Mouse (Mus musculus): Measurements from ENCODE around the gene Arid5b.
"Not testable (repeated sequence)": the region's sequence is repeated elsewhere in the genome, so short reads cannot be mapped to it uniquely, and the experiment has no call there.

The Arid5b gene

GRCm38 (mm10) chr10:68104881-68105781 lies 173.4 kb downstream of the Arid5b start:
- DNase-seq, result no peak

GRCm38 (mm10) chr10:68104481-68104880 lies 174.1 kb downstream of the Arid5b start:
- no peak for DNase-seq

GRCm38 (mm10) chr10:68103988-68104387 lies 174.6 kb downstream of the Arid5b start:
- no peak for DNase-seq

- DNase-seq, result no peak
Measured at GRCm38 (mm10) chr10:68103078-68103855, 175.3 kb downstream of the Arid5b start.

GRCm38 (mm10) chr10:68102566-68102965 lies 176.0 kb downstream of the Arid5b start:
- no peak for DNase-seq

- no peak for DNase-seq
Measured at GRCm38 (mm10) chr10:68101251-68101650, 177.3 kb downstream of the Arid5b start.

- DNase-seq, result no peak
Measured at GRCm38 (mm10) chr10:68100506-68100905, 178.0 kb downstream of the Arid5b start.

GRCm38 (mm10) chr10:68099801-68100200 lies 178.7 kb downstream of the Arid5b start:
- not testable (repeated sequence) for DNase-seq

- no peak for DNase-seq
Measured at GRCm38 (mm10) chr10:68097821-68098675, 180.5 kb downstream of the Arid5b start.

GRCm38 (mm10) chr10:68096395-68096794 lies 182.1 kb downstream of the Arid5b start:
- no peak for DNase-seq

GRCm38 (mm10) chr10:68095136-68095535 lies 183.4 kb downstream of the Arid5b start:
- DNase-seq, result no peak

- DNase-seq, result no peak
Measured at GRCm38 (mm10) chr10:68093496-68093895, 185.0 kb downstream of the Arid5b start.

GRCm38 (mm10) chr10:68091840-68092239 lies 186.7 kb downstream of the Arid5b start:
- no peak for DNase-seq

GRCm38 (mm10) chr10:68091011-68091410 lies 187.5 kb downstream of the Arid5b start:
- DNase-seq, result no peak

- DNase-seq, result no peak
Measured at GRCm38 (mm10) chr10:68090544-68090943, 188.0 kb downstream of the Arid5b start.

GRCm38 (mm10) chr10:68090197-68090535 lies 188.4 kb downstream of the Arid5b start:
- DNase-seq, result peak; percentile 62

GRCm38 (mm10) chr10:68089435-68090196 lies 188.9 kb downstream of the Arid5b start:
- no peak for DNase-seq

GRCm38 (mm10) chr10:68087722-68088121 lies 190.8 kb downstream of the Arid5b start:
- no peak for DNase-seq

- no peak for DNase-seq
Measured at GRCm38 (mm10) chr10:68086973-68087372, 191.6 kb downstream of the Arid5b start.

- DNase-seq, result no peak
Measured at GRCm38 (mm10) chr10:68085574-68085973, 193.0 kb downstream of the Arid5b start.

GRCm38 (mm10) chr10:68081712-68082111 lies 196.8 kb downstream of the Arid5b start:
- DNase-seq, result no peak
